In genomic region chr11:109385296-109385695, GRCm38 (mm10) we compare ENCODE assay signal across 33 mouse cellular contexts. TPM values are rescaled to one million over a fixed set of nuclear protein-coding genes. Genes with fewer than 3 reads are reported as not detected.
DNase-seq lines count a peak whose midpoint lies in the region; ATAC-seq and TF ChIP-seq lines count a peak whose summit lies in the region.
"Had no signal": no experiment of that assay in that cellular context is flagged by ENCODE, and none has a peak within 500 bp of the region (broad histone marks: within the 10 kb centered on the region; RNA-seq: fewer than 3 reads in every experiment).

No protein-coding gene starts in this region.

- DNase-seq in forebrain, embryonic 11.5 days (ENCODE audit: low spot score), result peak; percentile 19
- no peak for DNase-seq in forebrain, postnatal 0 days
- no peak for DNase-seq in kidney, postnatal 0 days (ENCODE audit: low spot score)
- DNase-seq in kidney, postnatal 36 days, result no peak
- peak; percentile 22 for DNase-seq in brain, embryonic 14.5 days (ENCODE audit: low read depth)
- DNase-seq: adrenal gland, postnatal 10 days; adrenal gland, postnatal 36 days; cerebellum, adult 11 months; cerebellum, adult 2 months; cerebellum, adult 9-11 months; cerebellum, postnatal 25 days; gastrocnemius, adult 2 months; gastrocnemius, postnatal 14 days; heart, adult 11 months; kidney, adult 11 months had no signal

- H3K9me3 ChIP-seq in forebrain, embryonic 11.5 days (ENCODE audit: control insufficient read depth, low read length), result no peaks in the 10 kb centered on the region
- no peaks in the 10 kb centered on the region for H3K9me3 ChIP-seq in forebrain, postnatal 0 days (ENCODE audit: low read length)
- H3K9me3 ChIP-seq in kidney, postnatal 0 days (replicated peaks; ENCODE audit: low read length), result no peaks in the 10 kb centered on the region
- no peaks in the 10 kb centered on the region for H3K9me3 ChIP-seq in hindbrain, embryonic 12.5 days (replicated peaks)
- H3K9me3 ChIP-seq: embryonic facial prominence, embryonic 13.5 days; forebrain, embryonic 10.5 days; hindbrain, embryonic 13.5 days; intestine, embryonic 15.5 days had no signal

- no peaks in the 10 kb centered on the region for H3K27me3 ChIP-seq in forebrain, embryonic 11.5 days (ENCODE audit: control insufficient read depth, insufficient read depth, low read length)
- no peaks in the 10 kb centered on the region for H3K27me3 ChIP-seq in forebrain, postnatal 0 days (ENCODE audit: insufficient read depth, low read length)
- no peaks in the 10 kb centered on the region for H3K27me3 ChIP-seq in kidney, postnatal 0 days (ENCODE audit: insufficient read depth, low read length)
- H3K27me3 ChIP-seq in hindbrain, embryonic 12.5 days, result no peaks in the 10 kb centered on the region
- H3K27me3 ChIP-seq: embryonic facial prominence, embryonic 13.5 days; hindbrain, embryonic 13.5 days; intestine, embryonic 15.5 days; Patski had no signal

- no peak for TF ChIP-seq POLR2A in brain, embryonic 14.5 days (IDR thresholded peaks at IDR 0.05; ENCODE audit: borderline replicate concordance, extremely low read depth, insufficient read depth, insufficient read length, poor library complexity, severe bottlenecking)

- no peak for TF ChIP-seq CTCF in forebrain, postnatal 0 days (IDR thresholded peaks at IDR 0.05; ENCODE audit: low read depth)
- TF ChIP-seq CTCF in kidney, postnatal 0 days (IDR thresholded peaks at IDR 0.05; ENCODE audit: low read depth), result no peak
- no peak for TF ChIP-seq CTCF in brain, embryonic 14.5 days (IDR thresholded peaks at IDR 0.05; ENCODE audit: borderline replicate concordance, extremely low read depth, insufficient read depth, insufficient read length)

- H3K27ac ChIP-seq in forebrain, embryonic 11.5 days (ENCODE audit: low read depth, low read length), result no peak overlapping the region
- no peak overlapping the region for H3K27ac ChIP-seq in forebrain, postnatal 0 days (ENCODE audit: low read depth, low read length)
- H3K27ac ChIP-seq in kidney, postnatal 0 days, result 0 out of 2 replicates have a peak overlapping the region, but pooled peaks have one; percentile 8
- no peak overlapping the region for H3K27ac ChIP-seq in hindbrain, embryonic 12.5 days
- H3K27ac ChIP-seq: embryonic facial prominence, embryonic 13.5 days; forebrain, embryonic 10.5 days; gastrocnemius, adult 2 months; hindbrain, embryonic 13.5 days; intestine, embryonic 15.5 days had no signal

- no peaks in the 10 kb centered on the region for H3K4me1 ChIP-seq in forebrain, embryonic 11.5 days (replicated peaks; ENCODE audit: control insufficient read depth, insufficient read depth, low read length)
- H3K4me1 ChIP-seq in forebrain, postnatal 0 days (ENCODE audit: insufficient read depth), result no peaks in the 10 kb centered on the region
- 0 out of 2 replicates have a peak, but pooled peaks cover 8% of the 10 kb centered on the region for H3K4me1 ChIP-seq in kidney, postnatal 0 days (replicated peaks; ENCODE audit: insufficient read depth, low read length)
- H3K4me1 ChIP-seq in hindbrain, embryonic 12.5 days, result no peaks in the 10 kb centered on the region
- H3K4me1 ChIP-seq: forebrain, embryonic 10.5 days had no signal

- no peak for ATAC-seq in forebrain, embryonic 11.5 days (replicated peaks; ENCODE audit: low FRiP score)
- no peak for ATAC-seq in forebrain, postnatal 0 days
- no peak for ATAC-seq in kidney, postnatal 0 days (replicated peaks; ENCODE audit: low FRiP score, low read depth)
- no peak for ATAC-seq in hindbrain, embryonic 12.5 days (ENCODE audit: low FRiP score)
- ATAC-seq: CD4-positive, CD25-positive, alpha-beta regulatory T cell, adult 4 months; forebrain, embryonic 14.5 days; hindbrain, embryonic 16.5 days; intestine, embryonic 15.5 days; Patski had no signal

- H3K4me2 ChIP-seq in forebrain, embryonic 11.5 days (ENCODE audit: low read depth, low read length, severe bottlenecking), result no peak overlapping the region
- H3K4me2 ChIP-seq in forebrain, postnatal 0 days (ENCODE audit: low read depth), result no peak overlapping the region
- no peak overlapping the region for H3K4me2 ChIP-seq in kidney, postnatal 0 days (ENCODE audit: low read length)
- H3K4me2 ChIP-seq in hindbrain, embryonic 12.5 days (replicated peaks), result no peak overlapping the region
- H3K4me2 ChIP-seq: embryonic facial prominence, embryonic 13.5 days; heart, embryonic 11.5 days; hindbrain, embryonic 13.5 days; intestine, embryonic 15.5 days had no signal

- H3K36me3 ChIP-seq in forebrain, embryonic 11.5 days (ENCODE audit: control insufficient read depth, insufficient read depth, low read length), result no peaks in the 10 kb centered on the region
- H3K36me3 ChIP-seq in forebrain, postnatal 0 days (ENCODE audit: insufficient read depth), result no peaks in the 10 kb centered on the region
- H3K36me3 ChIP-seq in kidney, postnatal 0 days (ENCODE audit: insufficient read depth, low read length), result no peaks in the 10 kb centered on the region
- H3K36me3 ChIP-seq in hindbrain, embryonic 12.5 days, result no peaks in the 10 kb centered on the region
- H3K36me3 ChIP-seq: forebrain, embryonic 10.5 days; hindbrain, embryonic 13.5 days; intestine, embryonic 15.5 days had no signal

- 94% methylated on average over 8 of the region's 8 CpGs for WGBS in forebrain, embryonic 11.5 days
- WGBS in forebrain, postnatal 0 days, result 91% methylated on average over 8 of the region's 8 CpGs
- 84% methylated on average over 8 of the region's 8 CpGs for WGBS in kidney, postnatal 0 days
- 94% methylated on average over 8 of the region's 8 CpGs for WGBS in hindbrain, embryonic 12.5 days

- H3K9ac ChIP-seq in forebrain, embryonic 11.5 days (ENCODE audit: low read length), result no peak overlapping the region
- no peak overlapping the region for H3K9ac ChIP-seq in forebrain, postnatal 0 days
- 0 out of 2 replicates have a peak overlapping the region, but pooled peaks have one; percentile 18 for H3K9ac ChIP-seq in kidney, postnatal 0 days (ENCODE audit: low read depth, low read length)
- no peak overlapping the region for H3K9ac ChIP-seq in hindbrain, embryonic 12.5 days
- H3K9ac ChIP-seq: embryonic facial prominence, embryonic 13.5 days; hindbrain, embryonic 13.5 days; intestine, embryonic 15.5 days had no signal

- H3K4me3 ChIP-seq in forebrain, embryonic 11.5 days (ENCODE audit: low read depth, low read length), result no peak overlapping the region
- no peak overlapping the region for H3K4me3 ChIP-seq in forebrain, postnatal 0 days (ENCODE audit: low read depth, low read length)
- H3K4me3 ChIP-seq in kidney, postnatal 0 days (replicated peaks; ENCODE audit: low read depth, low read length), result no peak overlapping the region
- H3K4me3 ChIP-seq in hindbrain, embryonic 12.5 days, result no peak overlapping the region
- H3K4me3 ChIP-seq: embryonic facial prominence, embryonic 13.5 days; forebrain, embryonic 10.5 days; gastrocnemius, adult 2 months; hindbrain, embryonic 13.5 days; intestine, embryonic 15.5 days had no signal

RNA-seq across cellular contexts. Expression of gene Gna13, which starts 22.7 kb away (rescaled TPM):
- 23.2 and 24.2 TPM in 2 replicates for polyA plus RNA-seq in forebrain, embryonic 11.5 days (2014; fragmentation: Nextera tagmentation; extraction: Ambion mirVana)
- 41.8 and 52.2 TPM in 2 replicates for total RNA-seq in forebrain, postnatal 0 days (2014; rRNA removed)
- polyA plus RNA-seq in forebrain, postnatal 0 days (2015; fragmentation: Nextera tagmentation; extraction: Ambion mirVana), result 25.9 and 30.4 TPM in 2 replicates
- 33.9 and 36.2 TPM in 2 replicates for polyA plus RNA-seq in kidney, postnatal 0 days (2015; fragmentation: Nextera tagmentation; extraction: Ambion mirVana)
- polyA plus RNA-seq in brain, embryonic 14.5 days (2012; rRNA removed), result 26.3 and 30.9 TPM in 2 replicates
- 21.9 and 22.9 TPM in 2 replicates for polyA plus RNA-seq in hindbrain, embryonic 12.5 days (2016; fragmentation: Nextera tagmentation; extraction: Ambion mirVana)

RNA-seq across cellular contexts. Expression of gene 9930022D16Rik, which starts 28.4 kb away (rescaled TPM):
- polyA plus RNA-seq in forebrain, embryonic 11.5 days (2014; fragmentation: Nextera tagmentation; extraction: Ambion mirVana), result not detected in 2 replicates
- total RNA-seq in forebrain, postnatal 0 days (2014; rRNA removed), result not detected in 2 replicates
- polyA plus RNA-seq in forebrain, postnatal 0 days (2015; fragmentation: Nextera tagmentation; extraction: Ambion mirVana), result not detected in 2 replicates
- 0.04 TPM in 1 of 2 replicates, not detected in the other for polyA plus RNA-seq in kidney, postnatal 0 days (2015; fragmentation: Nextera tagmentation; extraction: Ambion mirVana)
- polyA plus RNA-seq in brain, embryonic 14.5 days (2012; rRNA removed), result 0.03 TPM in 1 of 2 replicates, not detected in the other
- polyA plus RNA-seq in hindbrain, embryonic 12.5 days (2016; fragmentation: Nextera tagmentation; extraction: Ambion mirVana), result not detected in 2 replicates
- total RNA-seq: adrenal gland, adult 18-20 months; adrenal gland, postnatal 10 days; adrenal gland, postnatal 36 days; common myeloid progenitor, adult 5-6 weeks; gastrocnemius, adult 2 months; gastrocnemius, postnatal 14 days; gastrocnemius, postnatal 4 days; heart, adult 8-10 months; heart, postnatal 25 days had no signal
- polyA plus RNA-seq: C2C12; cerebellum, adult 2 months; embryonic facial prominence, embryonic 13.5 days; forebrain, embryonic 10.5 days; forebrain, embryonic 14.5 days; heart, embryonic 14.5 days; heart, postnatal 0 days; hindbrain, embryonic 13.5 days; hindbrain, embryonic 16.5 days; intestine, embryonic 15.5 days; Patski had no signal

RNA-seq across cellular contexts. Expression of gene Amz2, which starts 40.5 kb away (rescaled TPM):
- 46.6 and 48.2 TPM in 2 replicates for polyA plus RNA-seq in forebrain, embryonic 11.5 days (2014; fragmentation: Nextera tagmentation; extraction: Ambion mirVana)
- 200 and 213 TPM in 2 replicates for total RNA-seq in forebrain, postnatal 0 days (2014; rRNA removed)
- 45.5 and 46.2 TPM in 2 replicates for polyA plus RNA-seq in forebrain, postnatal 0 days (2015; fragmentation: Nextera tagmentation; extraction: Ambion mirVana)
- 30.4 and 32.8 TPM in 2 replicates for polyA plus RNA-seq in kidney, postnatal 0 days (2015; fragmentation: Nextera tagmentation; extraction: Ambion mirVana)
- polyA plus RNA-seq in brain, embryonic 14.5 days (2012; rRNA removed), result 183 and 185 TPM in 2 replicates
- polyA plus RNA-seq in hindbrain, embryonic 12.5 days (2016; fragmentation: Nextera tagmentation; extraction: Ambion mirVana), result 44.1 and 45.7 TPM in 2 replicates

Comparison
In these comparisons a context has a peak if more than half of its experiments do, and no peak if none do; other contexts are left out.
1. DNase-seq: peak in forebrain, embryonic 11.5 days (single experiment) and brain, embryonic 14.5 days (single experiment); none in forebrain, postnatal 0 days (single experiment), kidney, postnatal 0 days (single experiment) and kidney, postnatal 36 days (0 of 2).